Mouse (Mus musculus): Measurements from ENCODE around the gene Plekhg4. TPM values are rescaled to one million over a fixed set of nuclear protein-coding genes. Genes with fewer than 3 reads are reported as not detected.

Gene Plekhg4
- total and polyA plus RNA-seq, 3 experiments = 0.44 to 1.1 (median 0.54) TPM

GRCm38 (mm10) chr8:105347428-105348221 is 25.4 kb upstream of the Plekhg4 start, which contains the start of gene Fhod1:
Gene Fhod1, minus strand, starts transcription at chr8:105347953.
- dilution Hi-C loops (cut with MboI; ENCODE audit: extremely low pct_ligation_motif_present, extremely low pct_unique_long_range_greater_than_20kb, low sequenced_read_pairs) (no loop called here), in situ Hi-C loops (cut with MboI; ENCODE audit: low pct_ligation_motif_present, low pct_unique_long_range_greater_than_20kb, low sequenced_read_pairs) (no loop called here)
- TF ChIP-seq POLR2AphosphoS2 (IDR thresholded peaks at IDR 0.05; ENCODE audit: low read depth, low read length) (no peak), RCOR1 (conservative IDR thresholded peaks at IDR 0.05; ENCODE audit: low read depth, low read length) (no peak), CHD1 (IDR thresholded peaks at IDR 0.05; ENCODE audit: low read depth, low read length) (no peak), ZC3H11A (IDR thresholded peaks at IDR 0.05; ENCODE audit: low read depth, low read length) (no peak), POLR2A (IDR thresholded peaks at IDR 0.05; ENCODE audit: low read depth, low read length) (peak; percentile 70), MAX (IDR thresholded peaks at IDR 0.05; ENCODE audit: low read length) (no peak), ZNF384 (IDR thresholded peaks at IDR 0.05; ENCODE audit: low read depth, low read length) (no peak), SIN3A (IDR thresholded peaks at IDR 0.05; ENCODE audit: low read length) (peak; percentile 51; the same call in 1 of the 2 replicates), USF1 (IDR thresholded peaks at IDR 0.05; ENCODE audit: low read depth, low read length) (no peak), JUND (conservative IDR thresholded peaks at IDR 0.05; ENCODE audit: low read depth, low read length) (no peak), NRF1 (IDR thresholded peaks at IDR 0.05; ENCODE audit: low read depth, low read length) (peak; percentile 47; the same call in 1 of the 2 replicates), ELF1 (IDR thresholded peaks at IDR 0.05; ENCODE audit: low read depth, low read length) (peak; percentile 44; the same call in 1 of the 2 replicates), GABPA (IDR thresholded peaks at IDR 0.05; ENCODE audit: insufficient replicate concordance, low read depth, low read length) (no peak), NELFE (IDR thresholded peaks at IDR 0.05; ENCODE audit: low read depth, low read length) (no peak), ZMIZ1 (IDR thresholded peaks at IDR 0.05; ENCODE audit: low read depth, low read length) (no peak), RAD21 (IDR thresholded peaks at IDR 0.05; ENCODE audit: low read depth, low read length) (no peak), HCFC1 (IDR thresholded peaks at IDR 0.05; ENCODE audit: low read depth, low read length) (peak; percentile 38; the same call in 1 of the 2 replicates), MAFK (IDR thresholded peaks at IDR 0.05; ENCODE audit: insufficient replicate concordance, low read length) (no peak), E2F4 (IDR thresholded peaks at IDR 0.05; ENCODE audit: insufficient replicate concordance, low read depth, low read length) (peak; percentile 95), ZKSCAN1 (IDR thresholded peaks at IDR 0.05; ENCODE audit: borderline replicate concordance, low read depth, low read length) (no peak), IRF4 (IDR thresholded peaks at IDR 0.05; ENCODE audit: low read depth, low read length) (no peak; the same call in 1 of the 2 replicates), CHD2 (IDR thresholded peaks at IDR 0.05; ENCODE audit: low read length) (no peak), PAX5 (IDR thresholded peaks at IDR 0.05; ENCODE audit: low read length) (no peak), TCF12 (IDR thresholded peaks at IDR 0.05; ENCODE audit: low read depth, low read length) (peak; percentile 59; the same call in 1 of the 2 replicates), MAZ (IDR thresholded peaks at IDR 0.05; ENCODE audit: low read depth, low read length) (peak; percentile 33; the same call in 1 of the 2 replicates), SMC3 (IDR thresholded peaks at IDR 0.05; ENCODE audit: low read depth, low read length) (no peak), TBP (conservative IDR thresholded peaks at IDR 0.05; ENCODE audit: low read depth, low read length) (no peak), CTCF (conservative IDR thresholded peaks at IDR 0.05 in 1 of 2, IDR thresholded peaks at IDR 0.05 in 1 of 2; ENCODE audit: low read depth in 2 of 2, low read length in 2 of 2) (peak in 1 of 2 experiments; percentile 40; a peak in 2 of 4 replicates), MEF2A (IDR thresholded peaks at IDR 0.05; ENCODE audit: borderline replicate concordance, low read depth, low read length) (no peak), UBTF (IDR thresholded peaks at IDR 0.05; ENCODE audit: low read depth, low read length) (no peak), KAT2A (IDR thresholded peaks at IDR 0.05; ENCODE audit: insufficient replicate concordance, low read length) (no peak), MXI1 (IDR thresholded peaks at IDR 0.05; ENCODE audit: low read depth, low read length) (no peak), BHLHE40 (IDR thresholded peaks at IDR 0.05; ENCODE audit: low read depth, low read length) (no peak), JUN (IDR thresholded peaks at IDR 0.05; ENCODE audit: insufficient read depth, low read depth, low read length) (no peak)
- Histone ChIP-seq H3K27me3 (replicated peaks) (peaks cover 17% of the 10 kb centered on the region), H3K9me3 (replicated peaks; ENCODE audit: low read length) (no peaks in the 10 kb centered on the region), H3K4me1 (ENCODE audit: control insufficient read depth in 1 of 2, insufficient read depth in 2 of 2) (peaks cover 15 to 39% of the 10 kb centered on the region in 2 experiments), H3K36me3 (replicated peaks in 1 of 2; ENCODE audit: control insufficient read depth in 1 of 2, insufficient read depth in 1 of 2, low read length in 1 of 2) (no peaks in the 10 kb centered on the region), H3K4me3 (replicated peaks in 1 of 3; ENCODE audit: low read depth in 2 of 3, low read length in 2 of 3, poor library complexity in 1 of 3) (peak within 1 kb of the TSS; percentile 80 to 85 (median 82)), H3K9ac (ENCODE audit: insufficient read depth, low read depth) (peak within 1 kb of the TSS; percentile 57), H3K79me2 (replicated peaks; ENCODE audit: control insufficient read depth, extremely low read depth, insufficient read depth, poor library complexity, severe bottlenecking) (no peaks in the 10 kb centered on the region; the same call in 1 of the 2 replicates), H3K27ac (ENCODE audit: insufficient read depth, low read depth) (no peak within 1 kb of the TSS), H3K4me2 (ENCODE audit: insufficient read depth, low read depth, poor library complexity, severe bottlenecking) (peak within 1 kb of the TSS; percentile 90)
- DNase-seq (ENCODE audit: extremely low read depth) = peak; percentile 95

All from CH12.LX (cell line).